In the genomic region with DNA sequence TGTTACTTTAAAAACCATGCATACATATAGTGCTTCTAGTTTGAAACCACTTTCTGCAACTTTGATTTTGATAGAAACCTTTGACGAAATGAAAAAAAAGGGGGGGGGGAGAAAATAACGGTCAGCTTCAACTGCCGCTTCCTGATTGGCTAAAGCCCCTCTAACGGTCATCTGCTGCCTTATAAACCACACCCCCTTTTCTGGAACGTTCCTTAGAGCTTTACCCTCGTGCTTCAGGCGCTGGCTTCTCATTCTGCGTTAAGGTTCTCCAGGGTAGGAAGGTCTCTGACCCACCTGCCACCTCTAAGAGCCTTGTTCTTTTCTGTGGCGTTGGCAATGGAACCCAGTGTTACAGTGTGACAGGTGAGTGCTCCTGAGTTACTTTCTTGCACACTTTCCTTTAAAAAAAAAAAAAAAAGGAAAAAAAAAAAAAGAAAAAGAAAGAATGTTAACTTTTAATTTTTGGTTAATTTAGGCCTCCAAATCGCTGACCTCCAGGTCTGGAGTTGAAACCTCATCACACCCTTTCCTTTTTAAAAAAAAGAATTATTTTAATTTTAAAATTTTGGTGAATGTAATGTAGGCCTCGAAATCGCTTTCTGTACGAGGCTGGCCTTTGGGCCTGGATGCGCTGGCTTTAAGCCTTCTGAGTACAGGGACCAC, we compare ENCODE assay signal across 7 mouse cellular contexts. TPM values are rescaled to one million over a fixed set of nuclear protein-coding genes. Genes with fewer than 3 reads are reported as not detected.
DNase-seq lines count a peak whose midpoint lies in the region; ATAC-seq and TF ChIP-seq lines count a peak whose summit lies in the region.

A gene (plus strand): TSS at position 275 of the 663 bp plus-strand sequence.

- WGBS in heart, adult 2 months: 63% methylated on average over 14 of the region's 14 CpGs
- WGBS in kidney, embryonic 16.5 days: 64% methylated on average over 14 of the region's 14 CpGs

- peaks cover 29% of the 10 kb centered on the region for H3K36me3 ChIP-seq in E14TG2a.4 (ENCODE audit: insufficient read depth, low read length)
- peaks cover 4% of the 10 kb centered on the region for H3K36me3 ChIP-seq in heart, adult 2 months (ENCODE audit: control insufficient read depth, insufficient read depth, low read length)
- peaks cover 9% of the 10 kb centered on the region; the same call in 1 of the 2 replicates for H3K36me3 ChIP-seq in kidney, embryonic 16.5 days (ENCODE audit: insufficient read depth, low read length)

- H3K79me2 ChIP-seq in heart, adult 2 months (replicated peaks; ENCODE audit: control insufficient read depth, insufficient read depth, low read length): no peaks in the 10 kb centered on the region

- peak within 1 kb of the TSS; percentile 63 for H3K4me2 ChIP-seq in kidney, embryonic 16.5 days (replicated peaks; ENCODE audit: low read depth, low read length)

- no peak for TF ChIP-seq EP300 in heart, adult 2 months (IDR thresholded peaks at IDR 0.05; ENCODE audit: insufficient read depth, low read depth, low read length)

- H3K27ac ChIP-seq in heart, adult 2 months: peak within 1 kb of the TSS; percentile 93
- H3K27ac ChIP-seq in kidney, embryonic 16.5 days (ENCODE audit: low read length): peak within 1 kb of the TSS; percentile 96

- TF ChIP-seq CTCF in E14TG2a.4 (conservative IDR thresholded peaks at IDR 0.05; ENCODE audit: low read length): no peak
- no peak for TF ChIP-seq CTCF in heart, adult 2 months (IDR thresholded peaks at IDR 0.05)

- no peaks in the 10 kb centered on the region for H3K9me3 ChIP-seq in E14TG2a.4 (ENCODE audit: low read length)
- no peaks in the 10 kb centered on the region for H3K9me3 ChIP-seq in kidney, embryonic 16.5 days (ENCODE audit: low read length)

- no peak for ATAC-seq in kidney, embryonic 16.5 days (ENCODE audit: low FRiP score, low TSS enrichment)
- no peak for ATAC-seq in megakaryocyte progenitor cell, adult 5-6 weeks (replicated peaks; ENCODE audit: poor library complexity)

- H3K27me3 ChIP-seq in E14TG2a.4 (ENCODE audit: insufficient read depth, low read length): no peaks in the 10 kb centered on the region
- no peaks in the 10 kb centered on the region for H3K27me3 ChIP-seq in heart, adult 2 months (ENCODE audit: control insufficient read depth, insufficient read depth, low read length)
- H3K27me3 ChIP-seq in kidney, embryonic 16.5 days (ENCODE audit: insufficient read depth, low read length): no peaks in the 10 kb centered on the region

- DNase-seq in A20 (ENCODE audit: low read depth, low spot score): peak; percentile 41
- DNase-seq in embryo, embryonic 10.5 days (ENCODE audit: low spot score): peak; percentile 20
- DNase-seq in heart, adult 2 months: no peak
- no peak for DNase-seq in ovary, adult 18-20 months (ENCODE audit: low spot score)

- H3K9ac ChIP-seq in heart, adult 2 months (ENCODE audit: low read depth, low read length): peak within 1 kb of the TSS; percentile 86
- H3K9ac ChIP-seq in kidney, embryonic 16.5 days (replicated peaks; ENCODE audit: low read length): peak within 1 kb of the TSS; percentile 85

- TF ChIP-seq POLR2A in heart, adult 2 months (IDR thresholded peaks at IDR 0.05; ENCODE audit: insufficient read depth, low read depth, low read length): no peak

- peaks cover 72% of the 10 kb centered on the region for H3K4me1 ChIP-seq in E14TG2a.4 (replicated peaks; ENCODE audit: low read depth, low read length)
- H3K4me1 ChIP-seq in heart, adult 2 months (ENCODE audit: control insufficient read depth, insufficient read depth, low read length): no peaks in the 10 kb centered on the region; the same call in 1 of the 2 replicates
- peaks cover 8% of the 10 kb centered on the region for H3K4me1 ChIP-seq in kidney, embryonic 16.5 days (ENCODE audit: insufficient read depth, low read length)

- H3K4me3 ChIP-seq in E14TG2a.4 (replicated peaks; ENCODE audit: low read length): peak within 1 kb of the TSS; percentile 99
- H3K4me3 ChIP-seq in heart, adult 2 months: peak within 1 kb of the TSS; percentile 93
- H3K4me3 ChIP-seq in kidney, embryonic 16.5 days (ENCODE audit: low read length): peak within 1 kb of the TSS; percentile 79

- intact Hi-C loops in heart, adult 2 months (cut with DNase I): loop anchor here (2.0 to 10.0 kb wide), 3 partner anchors 19 to 279 kb away; a partner anchor contains a TSS

RNA-seq across cellular contexts. Expression of the gene that starts here (rescaled TPM):
- total RNA-seq in heart, adult 2 months (2021): 10 to 100 TPM; 23.8 to 33.4 TPM
- polyA plus RNA-seq in heart, adult 2 months (2012; rRNA removed): 4.0 and 7.7 TPM in 2 replicates
- polyA plus RNA-seq in kidney, embryonic 16.5 days (2015; fragmentation: Nextera tagmentation; extraction: Ambion mirVana): 8.0 and 8.9 TPM in 2 replicates
- 40.2 and 42.6 TPM in 2 replicates for total RNA-seq in megakaryocyte progenitor cell, adult 5-6 weeks (2015)
- 75.1 and 91.8 TPM in 2 replicates for total RNA-seq in megakaryocyte progenitor cell, adult 5-6 weeks (2017)

Comparison
In these comparisons a context has a peak if more than half of its experiments do, and no peak if none do; other contexts are left out.
1. DNase-seq: peak in A20 (single experiment) and embryo, embryonic 10.5 days (single experiment); none in heart, adult 2 months (0 of 2) and ovary, adult 18-20 months (single experiment).
2. Peak in every context shown above with its lines, with median percentiles within 50 percentile points of each other: H3K4me3 ChIP-seq.